In genomic region chr8:121553831-121554475, GRCm38 (mm10) we compare ENCODE assay signal across 35 mouse cellular contexts. TPM values are rescaled to one million over a fixed set of nuclear protein-coding genes. Genes with fewer than 3 reads are reported as not detected.
DNase-seq lines count a peak whose midpoint lies in the region; ATAC-seq and TF ChIP-seq lines count a peak whose summit lies in the region.
"Had no signal": no experiment of that assay in that cellular context is flagged by ENCODE, and none has a peak within 500 bp of the region (broad histone marks: within the 10 kb centered on the region; RNA-seq: fewer than 3 reads in every experiment).

No protein-coding gene starts in this region.

- TF ChIP-seq CTCF in bone marrow macrophage, adult 2 months (IDR thresholded peaks at IDR 0.05; ENCODE audit: low read depth, low read length), result no peak

- ATAC-seq in frontal cortex, adult (ENCODE audit: low TSS enrichment), result peak; percentile 54
- ATAC-seq: forebrain, postnatal 0 days; intestine, embryonic 16.5 days; liver, embryonic 12.5 days; liver, postnatal 0 days; midbrain, embryonic 16.5 days had no signal

- H3K4me3 ChIP-seq in bone marrow macrophage, adult 2 months (ENCODE audit: insufficient read depth, low read length), result no peak overlapping the region
- H3K4me3 ChIP-seq: embryonic facial prominence, embryonic 10.5 days; embryonic facial prominence, embryonic 15.5 days; forebrain, embryonic 12.5 days; hindbrain, embryonic 13.5 days; liver, embryonic 12.5 days; neural tube, embryonic 12.5 days had no signal

- TF ChIP-seq POLR2A in bone marrow macrophage, adult 2 months (IDR thresholded peaks at IDR 0.05; ENCODE audit: borderline replicate concordance, low read depth, low read length), result no peak

- no peak for DNase-seq in frontal cortex, postnatal 25 days (ENCODE audit: low spot score in 2 of 2)
- DNase-seq in right cerebral cortex, adult 18-20 months, result peak; percentile 30
- no peak for DNase-seq in right cerebral cortex, postnatal 36 days (ENCODE audit: low spot score in 2 of 2)
- no peak for DNase-seq in spleen, postnatal 10 days (ENCODE audit: low spot score in 2 of 2)
- DNase-seq: adrenal gland, adult 8-10 months; cerebellum, adult 2 months; forebrain, postnatal 0 days; heart, adult 18-20 months; heart, postnatal 4 days; kidney, adult 8-10 months; kidney, postnatal 4 days; layer of hippocampus, postnatal 36 days; left cerebral cortex, postnatal 4 days; liver, postnatal 0 days; lung, postnatal 36 days; thymus, adult 2 months; thymus, postnatal 4 days had no signal

- H3K27ac ChIP-seq in bone marrow macrophage, adult 2 months (ENCODE audit: insufficient read depth, low read depth, low read length), result peak overlapping the region; percentile 44
- H3K27ac ChIP-seq: embryonic facial prominence, embryonic 10.5 days; embryonic facial prominence, embryonic 15.5 days; forebrain, embryonic 12.5 days; hindbrain, embryonic 13.5 days; kidney, postnatal 0 days; liver, embryonic 12.5 days; neural tube, embryonic 12.5 days had no signal

- H3K4me1 ChIP-seq in bone marrow macrophage, adult 2 months (ENCODE audit: control insufficient read depth, insufficient read depth, low read length), result peaks cover 15% of the 10 kb centered on the region
- H3K4me1 ChIP-seq: embryonic facial prominence, embryonic 15.5 days; forebrain, embryonic 12.5 days; hindbrain, embryonic 13.5 days; liver, embryonic 12.5 days; neural tube, embryonic 12.5 days had no signal

RNA-seq across cellular contexts. Expression of gene 1700018B08Rik, which starts 9.8 kb away (rescaled TPM):
- not detected in 2 replicates for polyA plus RNA-seq in bone marrow macrophage, adult 2 months (2012; ENCODE audit: insufficient read depth, insufficient read length, missing spikeins)
- polyA plus RNA-seq: C2C12; cerebellum, adult 2 months; embryonic facial prominence, embryonic 10.5 days; embryonic facial prominence, embryonic 15.5 days; forebrain, embryonic 12.5 days; forebrain, postnatal 0 days; G1E; heart, embryonic 16.5 days; hindbrain, embryonic 13.5 days; intestine, embryonic 16.5 days; kidney, postnatal 0 days; limb, embryonic 14.5 days; liver, embryonic 12.5 days; liver, postnatal 0 days; lung, embryonic 16.5 days; midbrain, embryonic 11.5 days; midbrain, embryonic 16.5 days; neural tube, embryonic 12.5 days; stomach, embryonic 16.5 days had no signal

RNA-seq across cellular contexts. Expression of gene Fbxo31, which starts 24.7 kb away (rescaled TPM):
- 10.0 and 10.6 TPM in 2 replicates for polyA plus RNA-seq in bone marrow macrophage, adult 2 months (2012; ENCODE audit: insufficient read depth, insufficient read length, missing spikeins)

RNA-seq across cellular contexts. Expression of gene Map1lc3b, which starts 36.2 kb away (rescaled TPM):
- 179 and 195 TPM in 2 replicates for polyA plus RNA-seq in bone marrow macrophage, adult 2 months (2012; ENCODE audit: insufficient read depth, insufficient read length, missing spikeins)
